Mouse (Mus musculus) liver, embryonic 14.5 days (tissue): ENCODE results near the gene Ptn.

ENCODE experiments used
- CTCF ChIP-seq: IDR thresholded peaks from 2 replicates; pipeline ENCODE4 v1.5.1; 2016; ENCODE audit warnings: antibody characterized with exemption, low read depth, control low read depth
- EP300 ChIP-seq: IDR thresholded peaks from 2 replicates; pipeline ENCODE4 v1.6.1; 2016; ENCODE audit warnings: antibody characterized with exemption, low read depth

DNA sequence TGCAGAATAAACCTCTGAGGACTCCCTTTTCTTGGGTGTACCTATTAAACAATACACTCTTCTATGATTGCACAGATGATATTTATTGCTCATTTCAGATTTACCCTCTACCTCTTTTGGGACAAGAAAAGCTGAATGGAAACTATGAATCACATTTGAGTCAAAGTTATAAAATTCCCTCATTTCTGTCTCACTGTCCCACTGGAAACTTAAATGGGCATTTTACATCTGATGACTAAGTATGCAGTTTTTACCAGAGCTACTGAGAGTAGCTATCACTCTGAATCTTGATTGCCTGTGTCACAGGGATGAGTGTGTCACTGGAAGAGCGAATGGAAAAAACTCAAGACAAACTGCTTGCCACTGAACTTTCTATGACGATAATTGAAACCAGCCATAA is 22.2 kb upstream of the Ptn start:
- TF ChIP-seq CTCF (no peak), EP300 (no peak)
